Mouse (Mus musculus): Measurements from ENCODE around the gene Tmcc3. TPM values are rescaled to one million over a fixed set of nuclear protein-coding genes. Genes with fewer than 3 reads are reported as not detected.
A peak's percentile ranks its signal among the peaks of the same experiment; 100 is the strongest.

Tmcc3 gene
- total and polyA plus RNA-seq, 3 experiments: 11.3 to 30.1 (median 23.1) TPM

- TF ChIP-seq ETS1 (conservative IDR thresholded peaks at IDR 0.05; ENCODE audit: low read depth, low read length) (peak; percentile 83), USF1 (IDR thresholded peaks at IDR 0.05; ENCODE audit: low read depth, low read length) (no peak), ZNF384 (IDR thresholded peaks at IDR 0.05; ENCODE audit: low read depth, low read length) (no peak), MAX (IDR thresholded peaks at IDR 0.05; ENCODE audit: low read length) (peak; percentile 78), POLR2A (IDR thresholded peaks at IDR 0.05; ENCODE audit: low read depth, low read length) (no peak; the same call in 1 of the 2 replicates), POLR2AphosphoS2 (IDR thresholded peaks at IDR 0.05; ENCODE audit: low read depth, low read length) (no peak), CTCF (conservative IDR thresholded peaks at IDR 0.05 in 1 of 2, IDR thresholded peaks at IDR 0.05 in 1 of 2; ENCODE audit: low read depth in 2 of 2, low read length in 2 of 2) (no peak), HCFC1 (IDR thresholded peaks at IDR 0.05; ENCODE audit: low read depth, low read length) (no peak), SMC3 (IDR thresholded peaks at IDR 0.05; ENCODE audit: low read depth, low read length) (no peak), PAX5 (IDR thresholded peaks at IDR 0.05; ENCODE audit: low read length) (no peak), ELF1 (IDR thresholded peaks at IDR 0.05; ENCODE audit: low read depth, low read length) (no peak), ZMIZ1 (IDR thresholded peaks at IDR 0.05; ENCODE audit: low read depth, low read length) (peak; percentile 5; the same call in 1 of the 2 replicates), TBP (conservative IDR thresholded peaks at IDR 0.05; ENCODE audit: low read depth, low read length) (0 out of 2 replicates have a peak, but pooled peaks have one; percentile 40), BHLHE40 (IDR thresholded peaks at IDR 0.05; ENCODE audit: low read depth, low read length) (peak; percentile 69; the same call in 1 of the 2 replicates)
Measured at GRCm38 (mm10) chr10:94352877-94353853, 41.4 kb downstream of the Tmcc3 start (continued).

GRCm38 (mm10) chr10:94354005-94354404 is 42.3 kb downstream of the Tmcc3 start:
- peak overlapping the region; percentile 98 for H3K4me2 ChIP-seq (ENCODE audit: insufficient read depth, low read depth, poor library complexity, severe bottlenecking)
- H3K9me3 ChIP-seq (replicated peaks; ENCODE audit: low read length): no peaks in the 10 kb centered on the region
- in situ Hi-C loops (cut with MboI; ENCODE audit: low pct_ligation_motif_present, low pct_unique_long_range_greater_than_20kb, low sequenced_read_pairs) (no loop called here), dilution Hi-C loops (cut with MboI; ENCODE audit: extremely low pct_ligation_motif_present, extremely low pct_unique_long_range_greater_than_20kb, low sequenced_read_pairs) (no loop called here)
- H3K4me1 ChIP-seq (ENCODE audit: control insufficient read depth in 1 of 2, insufficient read depth in 2 of 2): peaks cover 16 to 44% of the 10 kb centered on the region in 2 experiments
- H3K4me3 ChIP-seq (replicated peaks in 1 of 3; ENCODE audit: low read depth in 2 of 3, low read length in 2 of 3, poor library complexity in 1 of 3): peak overlapping the region; percentile 50 to 68 (median 60)
- DNase-seq (ENCODE audit: extremely low read depth): no peak
- no peaks in the 10 kb centered on the region for H3K27me3 ChIP-seq (replicated peaks)
- H3K27ac ChIP-seq (ENCODE audit: insufficient read depth, low read depth): peak overlapping the region; percentile 99
- H3K9ac ChIP-seq (ENCODE audit: insufficient read depth, low read depth): peak overlapping the region; percentile 91
- peak; percentile 72 for TF ChIP-seq MXI1 (IDR thresholded peaks at IDR 0.05; ENCODE audit: low read depth, low read length)
- TF ChIP-seq SMC3 (IDR thresholded peaks at IDR 0.05; ENCODE audit: low read depth, low read length): peak; percentile 1; the same call in 1 of the 2 replicates
- TF ChIP-seq IRF4 (IDR thresholded peaks at IDR 0.05; ENCODE audit: low read depth, low read length): 0 out of 2 replicates have a peak, but pooled peaks have one; percentile 14
- peak; percentile 75 for TF ChIP-seq ETS1 (conservative IDR thresholded peaks at IDR 0.05; ENCODE audit: low read depth, low read length)
- no peak for TF ChIP-seq TCF12 (IDR thresholded peaks at IDR 0.05; ENCODE audit: low read depth, low read length)
- TF ChIP-seq KAT2A (IDR thresholded peaks at IDR 0.05; ENCODE audit: insufficient replicate concordance, low read length): 0 out of 2 replicates have a peak, but pooled peaks have one; percentile 10
- peak; percentile 52 for TF ChIP-seq NELFE (IDR thresholded peaks at IDR 0.05; ENCODE audit: low read depth, low read length)
- TF ChIP-seq MYC (IDR thresholded peaks at IDR 0.05; ENCODE audit: low read depth, low read length): peak; percentile 73
- peak; percentile 77 for TF ChIP-seq BHLHE40 (IDR thresholded peaks at IDR 0.05; ENCODE audit: low read depth, low read length)
- no peak for TF ChIP-seq ZMIZ1 (IDR thresholded peaks at IDR 0.05; ENCODE audit: low read depth, low read length)
- peak; percentile 49; the same call in 1 of the 2 replicates for TF ChIP-seq MEF2A (IDR thresholded peaks at IDR 0.05; ENCODE audit: borderline replicate concordance, low read depth, low read length)
- TF ChIP-seq TBP (conservative IDR thresholded peaks at IDR 0.05; ENCODE audit: low read depth, low read length): 0 out of 2 replicates have a peak, but pooled peaks have one; percentile 44
- no peak for TF ChIP-seq ZC3H11A (IDR thresholded peaks at IDR 0.05; ENCODE audit: low read depth, low read length)
- TF ChIP-seq POLR2A (IDR thresholded peaks at IDR 0.05; ENCODE audit: low read depth, low read length): peak; percentile 52
- no peaks in the 10 kb centered on the region for H3K36me3 ChIP-seq (replicated peaks in 1 of 2; ENCODE audit: control insufficient read depth in 1 of 2, insufficient read depth in 1 of 2, low read length in 1 of 2)
- peaks cover 36% of the 10 kb centered on the region for H3K79me2 ChIP-seq (replicated peaks; ENCODE audit: control insufficient read depth, extremely low read depth, insufficient read depth, poor library complexity, severe bottlenecking)
